Mouse (Mus musculus): ENCODE measurements around the gene Rrbp1.

DNA sequence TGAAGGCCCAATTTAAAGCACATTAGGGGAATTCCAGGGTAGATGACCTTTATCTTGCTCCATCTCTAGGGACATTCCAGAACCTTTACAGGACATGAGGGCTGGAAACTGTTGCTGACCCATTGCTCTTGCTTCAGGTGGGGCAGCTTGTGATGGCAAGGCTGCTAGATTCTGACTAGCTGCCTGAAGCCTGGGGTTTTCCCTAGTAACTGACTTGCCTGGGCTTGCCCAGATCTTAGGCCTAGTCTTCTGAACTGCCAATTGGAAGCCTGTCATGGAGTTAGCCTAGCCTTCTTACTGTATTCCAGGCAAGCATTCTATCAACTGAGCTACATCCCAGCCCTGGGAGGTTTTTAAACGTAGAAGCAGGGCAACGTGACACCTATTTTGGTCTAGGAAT lies 101.8 kb downstream of the Rrbp1 start:
- TF ChIP-seq CTCF (IDR thresholded peaks at IDR 0.05; ENCODE audit: extremely low read depth, insufficient read depth, insufficient read length, insufficient replicate concordance) (no peak), POLR2A (IDR thresholded peaks at IDR 0.05; ENCODE audit: low read depth, low read length) (no peak)

Measured in spleen, adult 2 months (tissue).